Mouse (Mus musculus): ENCODE measurements around the gene 6820408C15Rik. TPM values are rescaled to one million over a fixed set of nuclear protein-coding genes. Genes with fewer than 3 reads are reported as not detected.

The 6820408C15Rik gene
- total and polyA plus RNA-seq, 2 experiments from 2014 or later: 2.3 to 6.4 TPM

DNA sequence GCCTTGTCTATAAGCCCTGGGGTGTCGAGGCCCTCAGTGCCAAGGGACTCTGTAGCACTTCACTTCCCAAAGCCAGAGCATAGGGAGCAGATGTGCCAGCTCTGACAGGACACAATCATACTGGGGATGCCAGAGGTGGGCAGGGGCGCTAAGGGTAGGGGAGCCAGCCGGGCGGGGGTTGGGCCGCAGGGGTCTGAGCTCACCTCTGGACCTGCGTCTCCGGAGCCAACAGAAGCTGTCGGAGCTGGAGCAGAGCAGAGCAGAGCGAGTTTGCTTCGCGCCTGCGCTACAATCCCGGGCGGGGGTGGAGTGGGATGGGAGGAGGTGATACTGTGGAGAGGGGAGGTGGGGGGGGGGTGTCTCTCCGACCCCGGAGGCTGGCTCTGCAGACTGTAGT lies 39.0 kb upstream of the 6820408C15Rik start, which contains the start of gene Nrsn2:
Gene Nrsn2, minus strand, starts transcription at position 294 of the 397 bp plus-strand sequence.
- no peaks in the 10 kb centered on the region for H3K9me3 ChIP-seq (ENCODE audit: low read length)
- peak within 1 kb of the TSS; percentile 55 for H3K4me2 ChIP-seq (ENCODE audit: low read depth)
- H3K27me3 ChIP-seq (ENCODE audit: insufficient read depth, low read length): 0 out of 2 replicates have a peak, but pooled peaks cover 3% of the 10 kb centered on the region
- no peaks in the 10 kb centered on the region for H3K36me3 ChIP-seq (ENCODE audit: insufficient read depth)
- 5% methylated on average over 16 of the region's 16 CpGs for WGBS
- peaks cover 4% of the 10 kb centered on the region for H3K4me1 ChIP-seq (ENCODE audit: insufficient read depth)
- H3K4me3 ChIP-seq (ENCODE audit: low read depth, low read length): peak within 1 kb of the TSS; percentile 31
- TF ChIP-seq CTCF (IDR thresholded peaks at IDR 0.05; ENCODE audit: low read depth): no peak
- DNase-seq (peak; percentile 60), ATAC-seq (peak; percentile 90)
- H3K27ac ChIP-seq (ENCODE audit: low read depth, low read length): peak within 1 kb of the TSS; percentile 60
- H3K9ac ChIP-seq: peak within 1 kb of the TSS; percentile 49

DNA sequence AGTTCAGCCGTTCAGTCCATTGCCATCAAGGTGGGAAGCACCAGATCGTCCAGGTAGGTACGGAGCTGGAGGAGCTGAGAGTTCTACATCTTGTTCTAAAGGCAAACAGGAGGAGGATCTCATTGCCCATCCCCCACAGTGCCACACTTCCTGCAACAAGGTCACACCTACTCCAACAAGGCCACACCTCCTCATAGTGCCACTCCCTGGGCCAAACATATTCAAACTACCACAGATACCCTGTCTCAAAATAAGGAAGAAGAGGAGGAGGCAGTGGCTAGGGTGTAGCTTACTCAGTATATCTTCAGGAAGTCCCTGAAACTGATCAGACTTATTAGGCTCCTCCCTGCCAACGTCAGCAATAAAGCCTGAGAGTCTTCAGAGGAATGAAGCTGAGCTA lies 31.2 kb upstream of the 6820408C15Rik start:
- Histone ChIP-seq H3K4me1 (ENCODE audit: insufficient read depth) (no peaks in the 10 kb centered on the region), H3K4me2 (ENCODE audit: low read depth) (no peak overlapping the region), H3K36me3 (ENCODE audit: insufficient read depth) (no peaks in the 10 kb centered on the region), H3K9ac (no peak overlapping the region), H3K4me3 (ENCODE audit: low read depth, low read length) (no peak overlapping the region), H3K9me3 (ENCODE audit: low read length) (no peaks in the 10 kb centered on the region), H3K27me3 (ENCODE audit: insufficient read depth, low read length) (no peaks in the 10 kb centered on the region), H3K27ac (ENCODE audit: low read depth, low read length) (no peak overlapping the region)
- WGBS: 83% methylated on average over 4 of the region's 4 CpGs
- ATAC-seq: no peak
- DNase-seq: no peak
- TF ChIP-seq CTCF (IDR thresholded peaks at IDR 0.05; ENCODE audit: low read depth): no peak

DNA sequence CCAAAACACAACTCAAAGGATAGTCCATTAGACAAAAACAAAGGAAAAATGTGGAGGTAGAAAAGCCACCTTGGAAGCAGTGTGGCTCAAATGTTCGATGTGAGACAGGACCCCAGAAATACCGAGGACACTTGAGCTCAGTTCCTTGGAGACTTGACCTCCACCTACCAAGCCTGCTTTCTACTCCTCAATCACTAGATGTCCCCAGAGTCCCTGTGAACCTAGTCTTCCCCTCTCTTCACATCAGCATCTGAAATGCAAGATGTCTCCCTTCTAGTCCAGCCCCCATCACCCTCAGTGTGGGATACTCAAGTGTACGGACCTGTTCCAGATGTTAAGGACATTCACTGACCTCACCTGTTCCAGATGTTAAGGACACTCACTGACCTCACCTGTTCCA lies 22.6 kb upstream of the 6820408C15Rik start:
- H3K27me3 ChIP-seq (ENCODE audit: insufficient read depth, low read length): no peaks in the 10 kb centered on the region
- peak; percentile 72 for DNase-seq
- WGBS: 11% methylated on average over 3 of the region's 3 CpGs
- H3K4me3 ChIP-seq (ENCODE audit: low read depth, low read length): no peak overlapping the region
- no peak overlapping the region for H3K9ac ChIP-seq
- ATAC-seq: no peak
- H3K4me2 ChIP-seq (ENCODE audit: low read depth): no peak overlapping the region
- no peaks in the 10 kb centered on the region for H3K9me3 ChIP-seq (ENCODE audit: low read length)
- H3K4me1 ChIP-seq (ENCODE audit: insufficient read depth): peaks cover 9% of the 10 kb centered on the region; the same call in 1 of the 2 replicates
- 0 out of 2 replicates have a peak, but pooled peaks cover 4% of the 10 kb centered on the region for H3K36me3 ChIP-seq (ENCODE audit: insufficient read depth)
- peak; percentile 83 for TF ChIP-seq CTCF (IDR thresholded peaks at IDR 0.05; ENCODE audit: low read depth)
- no peak overlapping the region for H3K27ac ChIP-seq (ENCODE audit: low read depth, low read length)

DNA sequence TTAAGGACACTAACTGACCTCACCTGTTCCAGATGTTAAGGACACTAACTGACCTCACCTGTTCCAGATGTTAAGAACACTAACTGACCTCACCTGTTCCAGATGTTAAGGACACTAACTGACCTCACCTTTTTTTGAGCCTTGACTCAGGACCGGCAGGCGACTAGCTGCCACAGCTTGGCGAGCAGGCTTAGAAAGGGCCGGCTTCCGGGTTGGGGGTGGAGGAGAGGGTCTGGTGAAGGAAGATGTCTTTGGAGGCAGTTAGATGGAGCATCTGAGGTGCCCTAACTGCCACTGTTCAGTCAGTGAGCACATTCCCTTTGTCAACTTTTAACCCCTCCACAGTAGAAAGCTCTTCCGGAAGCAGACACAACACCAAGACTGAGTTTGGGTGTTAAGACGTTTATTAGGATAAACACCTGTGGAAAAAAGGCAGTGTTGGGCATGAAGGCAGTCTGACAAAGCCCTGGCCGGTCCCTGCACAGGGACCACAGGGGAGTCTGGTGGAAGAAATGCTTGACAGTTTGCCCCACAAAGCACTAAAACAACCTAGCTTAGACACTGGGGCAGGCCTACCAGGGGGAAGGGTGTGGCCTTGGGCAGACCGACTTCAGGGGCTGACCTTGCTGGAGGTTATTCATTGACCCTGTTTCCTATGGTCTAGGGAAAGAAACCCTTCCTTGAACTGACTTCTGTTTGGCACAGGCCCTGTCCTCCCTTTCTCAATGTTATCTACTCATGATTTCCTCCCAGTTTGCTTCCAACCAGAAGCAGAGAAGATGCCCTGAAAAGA lies 22.0 kb upstream of the 6820408C15Rik start:
- DNase-seq (no peak), ATAC-seq (no peak)
- H3K27ac ChIP-seq (ENCODE audit: low read depth, low read length): no peak overlapping the region
- no peaks in the 10 kb centered on the region for H3K9me3 ChIP-seq (ENCODE audit: low read length)
- H3K27me3 ChIP-seq (ENCODE audit: insufficient read depth, low read length): no peaks in the 10 kb centered on the region
- H3K4me3 ChIP-seq (ENCODE audit: low read depth, low read length): no peak overlapping the region
- WGBS: 42% methylated on average over 9 of the region's 9 CpGs
- no peak overlapping the region for H3K9ac ChIP-seq
- TF ChIP-seq CTCF (IDR thresholded peaks at IDR 0.05; ENCODE audit: low read depth): no peak
- peaks cover 9% of the 10 kb centered on the region; the same call in 1 of the 2 replicates for H3K4me1 ChIP-seq (ENCODE audit: insufficient read depth)
- peak overlapping the region; percentile 85 for H3K4me2 ChIP-seq (ENCODE audit: low read depth)
- 0 out of 2 replicates have a peak, but pooled peaks cover 4% of the 10 kb centered on the region for H3K36me3 ChIP-seq (ENCODE audit: insufficient read depth)

DNA sequence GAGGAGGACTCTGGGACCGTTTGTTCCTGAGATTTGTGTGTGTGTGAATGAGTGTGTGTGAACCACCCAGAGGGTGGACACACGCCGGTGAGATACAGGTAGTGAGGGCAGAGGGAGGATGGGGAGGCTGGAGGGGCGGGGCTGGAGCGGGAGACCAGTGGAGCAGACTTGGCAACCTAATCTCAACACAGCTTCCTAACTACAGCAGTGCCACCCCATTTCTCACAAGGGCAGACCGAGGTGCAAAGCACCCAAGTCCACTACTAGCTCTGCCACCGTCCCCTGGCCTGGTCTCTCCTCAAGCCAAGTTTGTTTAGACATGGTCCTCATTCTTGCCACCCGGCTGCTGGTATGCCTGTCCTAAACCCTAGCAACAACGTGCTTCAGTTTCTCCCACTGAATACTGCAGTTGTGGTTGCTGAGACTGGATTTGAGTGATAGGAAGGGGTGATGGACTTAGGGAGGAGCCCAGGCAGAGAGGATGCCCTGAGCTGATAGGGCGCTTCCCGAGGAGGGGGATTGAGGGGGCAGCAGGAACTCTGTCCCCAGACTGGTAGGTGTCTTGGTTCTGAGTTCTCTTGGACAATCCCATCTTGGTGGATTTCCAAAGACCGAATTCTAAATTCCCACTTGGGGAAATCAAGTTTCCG lies 20.0 kb upstream of the 6820408C15Rik start:
- TF ChIP-seq CTCF (IDR thresholded peaks at IDR 0.05; ENCODE audit: low read depth): no peak
- 16% methylated on average over 13 of the region's 13 CpGs for WGBS
- 0 out of 2 replicates have a peak, but pooled peaks cover 4% of the 10 kb centered on the region for H3K36me3 ChIP-seq (ENCODE audit: insufficient read depth)

DNA sequence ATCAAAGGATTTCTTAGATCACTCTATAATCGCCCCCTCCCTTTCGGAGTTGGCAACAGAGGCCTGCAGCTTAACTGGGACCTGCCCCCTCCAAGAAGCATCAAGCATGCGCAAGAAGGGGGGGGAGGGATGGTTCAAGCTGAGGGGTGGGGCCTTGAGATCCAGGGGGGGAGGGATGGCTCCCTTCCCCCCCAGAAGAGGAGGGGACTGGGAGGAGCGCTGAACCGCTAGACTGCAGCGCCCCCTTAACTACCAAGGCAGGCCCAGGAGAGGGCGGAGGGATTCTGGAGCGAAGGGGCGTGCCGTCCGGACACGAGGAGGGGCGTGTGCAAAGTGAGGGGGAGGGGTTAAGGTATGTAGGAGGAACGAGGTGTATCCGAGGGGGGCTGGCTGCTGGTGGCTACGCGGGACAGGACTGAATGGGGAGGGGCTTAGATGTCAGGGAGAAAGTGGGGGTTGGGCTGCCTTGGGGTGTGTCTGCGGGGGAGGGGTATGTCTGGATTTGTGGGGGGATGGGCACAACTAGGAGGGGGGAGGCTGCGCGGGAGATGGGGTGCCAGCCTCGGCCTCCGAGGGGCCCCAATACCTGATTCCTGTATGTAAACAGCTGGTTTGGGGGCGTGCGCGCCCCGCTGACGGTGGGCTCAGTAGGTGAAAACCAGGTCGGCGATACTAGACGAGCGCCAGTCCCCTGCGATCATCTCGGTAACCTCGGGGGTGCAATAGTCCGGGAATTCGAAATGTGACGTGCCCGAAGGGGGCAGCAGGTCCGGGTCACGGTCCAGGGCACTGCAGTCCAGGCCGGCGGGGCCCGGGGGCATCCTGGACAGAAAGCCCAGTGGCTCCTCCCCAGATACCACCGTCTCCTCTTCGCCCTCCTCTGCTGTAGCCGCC lies 19.0 kb upstream of the 6820408C15Rik start:
- no peaks in the 10 kb centered on the region for H3K9me3 ChIP-seq (ENCODE audit: low read length)
- peak; percentile 55 for ATAC-seq
- H3K4me1 ChIP-seq (ENCODE audit: insufficient read depth): peaks cover 9% of the 10 kb centered on the region; the same call in 1 of the 2 replicates
- no peaks in the 10 kb centered on the region for H3K27me3 ChIP-seq (ENCODE audit: insufficient read depth, low read length)
- H3K9ac ChIP-seq: peak overlapping the region; percentile 97
- peak overlapping the region; percentile 100 for H3K27ac ChIP-seq (ENCODE audit: low read depth, low read length)
- H3K36me3 ChIP-seq (ENCODE audit: insufficient read depth): 0 out of 2 replicates have a peak, but pooled peaks cover 4% of the 10 kb centered on the region
- H3K4me3 ChIP-seq (ENCODE audit: low read depth, low read length): peak overlapping the region; percentile 91
- H3K4me2 ChIP-seq (ENCODE audit: low read depth): peak overlapping the region; percentile 85
- TF ChIP-seq CTCF (IDR thresholded peaks at IDR 0.05; ENCODE audit: low read depth): peak; percentile 79
- peak; percentile 96 for DNase-seq
- WGBS: 4% methylated on average over 44 of the region's 46 CpGs

More for the DNA sequence above, 20.0 kb upstream of the 6820408C15Rik start:
- Histone ChIP-seq H3K27ac (ENCODE audit: low read depth, low read length) (peak overlapping the region; percentile 100; the same call in 1 of the 2 replicates), H3K9ac (peak overlapping the region; percentile 97), H3K27me3 (ENCODE audit: insufficient read depth, low read length) (no peaks in the 10 kb centered on the region), H3K9me3 (ENCODE audit: low read length) (no peaks in the 10 kb centered on the region), H3K4me3 (ENCODE audit: low read depth, low read length) (peak overlapping the region; percentile 91), H3K4me2 (ENCODE audit: low read depth) (peak overlapping the region; percentile 85), H3K4me1 (ENCODE audit: insufficient read depth) (peaks cover 9% of the 10 kb centered on the region; the same call in 1 of the 2 replicates)
- ATAC-seq (no peak), DNase-seq (no peak)

All from forebrain, postnatal 0 days (tissue).